Mouse (Mus musculus) embryonic fibroblast, embryonic 13.5 days (primary cell): Measurements from ENCODE around the gene Cd3eap.

ENCODE experiments used
- CTCF ChIP-seq: IDR thresholded peaks from 2 replicates; pipeline ENCODE4 v1.5.1; 2011; ENCODE audit warnings: mild to moderate bottlenecking, control low read depth, low read length, moderate library complexity, borderline replicate concordance; ENCODE audit not compliant: insufficient read depth
- POLR2A ChIP-seq: IDR thresholded peaks from 2 replicates; pipeline ENCODE4 v1.6.1; 2011; ENCODE audit warnings: low read depth, mild to moderate bottlenecking, control low read depth, low read length, moderate library complexity

DNA sequence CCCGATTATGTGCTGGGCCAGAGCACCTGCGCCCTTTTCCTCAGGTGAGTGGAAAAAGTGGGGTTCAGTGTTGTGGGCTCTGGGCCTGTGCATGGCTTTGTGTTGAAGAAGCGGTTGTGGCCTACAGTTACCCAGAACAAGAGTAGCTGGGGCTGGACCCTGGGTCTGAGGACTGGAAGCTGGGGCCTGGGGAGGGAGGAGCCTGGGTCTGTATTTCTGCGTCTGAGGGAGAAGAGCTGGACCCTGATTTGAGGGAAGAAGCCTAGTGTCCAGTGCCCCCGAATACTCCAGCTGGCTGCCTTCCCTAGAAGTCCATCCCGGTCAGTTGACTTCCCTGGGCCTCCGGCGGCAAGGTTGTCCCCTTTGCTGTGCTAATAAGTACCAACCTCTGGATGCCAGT lies 9.1 kb downstream of the Cd3eap start:
- TF ChIP-seq CTCF, result no peak
- TF ChIP-seq POLR2A, result no peak
